Mouse (Mus musculus): ENCODE results near the gene Cntn4.

Cntn4 gene

GRCm38 (mm10) chr6:106593756-106594155, 916.3 kb downstream of the Cntn4 start:
- no peak for DNase-seq (ENCODE audit: extremely low read depth, insufficient read length, low spot score)

GRCm38 (mm10) chr6:106617081-106617480, 939.6 kb downstream of the Cntn4 start:
- DNase-seq (ENCODE audit: extremely low read depth, insufficient read length, low spot score): no peak

- DNase-seq (ENCODE audit: extremely low read depth, insufficient read length, low spot score): no peak
Measured at GRCm38 (mm10) chr6:106621188-106621749, 943.8 kb downstream of the Cntn4 start.

GRCm38 (mm10) chr6:106643026-106643425, 965.6 kb downstream of the Cntn4 start:
- DNase-seq (ENCODE audit: extremely low read depth, insufficient read length, low spot score): no peak

DNA sequence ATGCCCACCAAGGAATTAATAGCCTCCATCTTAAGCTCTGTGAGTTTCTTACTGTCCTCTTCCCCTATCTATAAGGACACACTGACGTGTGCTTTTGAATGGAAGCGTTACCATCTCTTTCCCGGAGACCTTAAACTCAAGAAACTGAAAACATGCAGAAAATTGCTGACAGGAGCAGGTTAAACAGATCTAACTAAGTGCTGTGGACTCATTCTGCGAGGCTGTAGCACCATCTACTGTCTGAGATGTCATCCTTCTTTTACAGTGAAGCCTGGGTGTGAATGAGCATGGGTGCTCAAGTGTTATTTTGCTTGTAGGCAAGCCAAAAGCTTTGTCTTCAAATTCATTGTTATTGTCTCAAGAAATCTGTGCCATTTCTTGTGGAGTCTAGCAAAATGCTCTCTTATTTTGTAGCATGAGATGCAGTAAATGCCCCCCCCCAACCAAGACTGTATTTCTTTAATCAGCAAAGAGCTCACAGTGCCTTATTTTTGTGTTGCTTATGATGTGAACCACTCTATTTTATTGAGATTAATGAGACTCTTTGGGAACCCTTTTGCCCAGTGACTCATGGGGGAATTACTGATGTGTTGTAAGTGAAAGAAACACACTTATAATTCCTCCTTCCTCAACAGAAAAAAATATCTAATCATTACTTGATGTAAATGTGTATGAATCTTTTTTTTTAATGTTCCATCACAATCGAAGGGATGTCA, 968.2 kb downstream of the Cntn4 start:
- no peak for DNase-seq (ENCODE audit: extremely low read depth, insufficient read length, low spot score)

GRCm38 (mm10) chr6:106646945-106647344, 969.5 kb downstream of the Cntn4 start:
- DNase-seq (ENCODE audit: extremely low read depth, insufficient read length, low spot score): no peak

DNA sequence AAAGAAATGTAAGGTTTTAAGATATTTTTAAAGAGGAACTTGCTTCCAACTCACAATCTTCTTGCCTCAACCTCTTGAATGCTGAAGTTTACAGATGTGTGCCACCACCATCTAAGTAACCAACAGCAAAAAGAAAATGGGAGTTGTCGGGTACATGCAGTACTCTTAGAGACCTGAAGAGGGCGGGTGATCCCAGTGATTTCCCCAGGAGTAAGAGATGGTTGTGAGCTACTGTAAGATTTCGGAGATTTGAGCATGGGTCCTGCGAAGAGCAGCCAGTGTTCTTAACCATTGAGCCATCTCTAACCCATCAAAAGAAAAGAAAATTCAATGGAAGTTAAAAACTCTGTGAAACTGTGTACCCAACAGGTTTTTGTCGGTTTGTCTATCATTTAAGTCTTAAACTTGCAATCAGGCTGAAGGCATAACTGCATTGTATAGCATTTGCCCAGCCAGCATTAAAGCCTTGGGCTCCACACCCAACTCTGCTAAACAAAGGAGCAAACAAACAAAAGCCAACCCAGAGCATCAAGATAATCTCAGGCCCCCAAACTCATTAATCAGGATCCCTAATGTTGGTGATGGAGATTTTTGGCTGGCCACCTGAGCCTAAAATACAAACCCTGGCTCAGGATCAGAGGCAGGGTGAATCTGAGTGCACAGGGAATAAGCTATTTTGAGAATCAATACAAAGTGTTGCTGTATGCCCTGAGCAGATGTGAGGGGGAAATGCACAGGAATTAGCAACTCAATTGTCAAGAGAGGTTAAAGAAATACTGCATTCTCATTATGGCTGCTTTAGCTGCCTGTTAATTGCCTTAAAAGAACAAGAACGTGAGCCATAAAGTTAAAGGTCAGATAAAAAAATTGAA, 986.6 kb downstream of the Cntn4 start:
- peak; percentile 21 for DNase-seq (ENCODE audit: extremely low read depth, insufficient read length, low spot score)

DNA sequence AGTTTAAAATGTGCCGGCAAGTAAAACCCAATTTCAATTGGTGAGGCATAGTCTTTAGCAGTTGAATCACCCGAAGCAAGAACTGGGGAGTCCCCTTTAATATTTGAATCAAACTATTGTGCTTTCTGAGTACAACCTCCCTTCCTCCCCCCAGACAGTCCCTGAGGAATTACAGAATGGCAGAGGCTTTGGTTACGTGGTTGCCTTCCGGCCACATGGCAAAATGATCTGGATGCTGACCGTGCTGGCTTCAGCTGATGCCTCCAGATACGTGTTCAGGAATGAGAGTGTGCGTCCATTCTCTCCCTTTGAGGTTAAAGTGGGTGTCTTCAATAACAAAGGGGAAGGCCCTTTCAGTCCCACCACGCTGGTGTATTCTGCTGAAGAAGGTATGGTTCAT, 998.1 kb downstream of the Cntn4 start:
- DNase-seq (ENCODE audit: extremely low read depth, insufficient read length, low spot score): peak; percentile 22

DNA sequence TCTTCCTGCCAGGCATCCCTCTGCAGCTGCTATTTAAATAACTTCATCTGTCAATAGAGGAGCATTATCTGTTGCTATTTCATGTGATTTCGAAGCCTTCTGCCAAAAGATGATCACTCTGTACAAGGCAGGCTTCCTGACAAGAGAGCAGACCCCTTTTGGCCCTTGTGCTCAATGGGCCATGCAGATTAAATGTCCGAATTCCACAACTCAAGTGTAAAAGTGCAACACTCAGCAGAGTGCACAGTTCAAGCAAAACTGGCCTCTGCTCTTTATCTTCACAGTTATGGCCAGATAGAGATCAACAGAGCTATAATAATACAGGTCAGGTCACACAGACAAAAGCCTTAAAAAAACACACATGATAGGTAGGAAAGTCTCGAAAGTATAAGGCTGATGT, 1024.5 kb downstream of the Cntn4 start:
- no peak for DNase-seq (ENCODE audit: extremely low read depth, insufficient read length, low spot score)

GRCm38 (mm10) chr6:106705506-106706035, 1028.1 kb downstream of the Cntn4 start:
- no peak for DNase-seq (ENCODE audit: extremely low read depth, insufficient read length, low spot score)

GRCm38 (mm10) chr6:106725642-106726041, 1048.2 kb downstream of the Cntn4 start:
- no peak for DNase-seq (ENCODE audit: extremely low read depth, insufficient read length, low spot score)

- DNase-seq (ENCODE audit: extremely low read depth, insufficient read length, low spot score): no peak
Measured at GRCm38 (mm10) chr6:106726078-106726477, 1048.6 kb downstream of the Cntn4 start.

GRCm38 (mm10) chr6:106727703-106728102, 1050.2 kb downstream of the Cntn4 start:
- no peak for DNase-seq (ENCODE audit: extremely low read depth, insufficient read length, low spot score)

GRCm38 (mm10) chr6:106729682-106730314, 1052.3 kb downstream of the Cntn4 start:
- no peak for DNase-seq (ENCODE audit: extremely low read depth, insufficient read length, low spot score)

DNA sequence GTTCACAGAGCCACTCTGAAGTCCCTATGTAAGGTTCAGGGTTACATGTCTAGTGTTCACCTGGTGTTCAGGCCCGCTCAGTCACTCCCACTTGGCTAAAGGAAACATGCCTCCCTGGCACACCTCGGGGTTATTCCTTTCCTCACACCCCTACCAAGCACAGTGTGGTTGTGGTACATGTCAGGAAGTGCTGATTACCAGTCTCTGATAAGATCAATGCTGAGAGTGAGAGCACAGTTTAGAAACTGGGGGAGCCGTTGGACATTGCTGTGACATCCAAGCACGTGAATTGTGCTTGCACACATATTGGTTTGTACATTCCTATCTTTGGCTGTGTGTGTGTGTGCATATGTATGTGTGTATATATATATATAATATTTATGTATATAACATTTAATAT, 1055.1 kb downstream of the Cntn4 start:
- DNase-seq (ENCODE audit: extremely low read depth, insufficient read length, low spot score): no peak

DNA sequence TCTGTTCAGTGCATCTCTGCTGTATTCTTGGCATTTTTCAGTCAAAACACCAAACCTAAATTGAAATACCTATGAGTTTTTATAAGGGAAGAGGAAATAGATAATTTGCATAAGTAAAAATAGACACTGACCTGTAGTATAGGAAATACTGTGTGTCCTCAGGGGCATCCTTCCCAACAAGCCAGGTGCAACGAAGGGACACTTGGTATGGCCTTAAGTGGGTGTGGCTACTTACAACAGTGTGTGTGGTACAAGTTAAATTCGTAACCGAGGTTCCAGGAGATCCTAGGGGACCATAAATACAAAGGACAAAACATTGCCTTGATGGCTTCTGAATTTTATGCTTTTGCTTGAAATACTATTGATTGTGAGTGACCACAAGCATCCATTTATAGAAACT, 1060.8 kb downstream of the Cntn4 start:
- DNase-seq (ENCODE audit: extremely low read depth, insufficient read length, low spot score): no peak

DNA sequence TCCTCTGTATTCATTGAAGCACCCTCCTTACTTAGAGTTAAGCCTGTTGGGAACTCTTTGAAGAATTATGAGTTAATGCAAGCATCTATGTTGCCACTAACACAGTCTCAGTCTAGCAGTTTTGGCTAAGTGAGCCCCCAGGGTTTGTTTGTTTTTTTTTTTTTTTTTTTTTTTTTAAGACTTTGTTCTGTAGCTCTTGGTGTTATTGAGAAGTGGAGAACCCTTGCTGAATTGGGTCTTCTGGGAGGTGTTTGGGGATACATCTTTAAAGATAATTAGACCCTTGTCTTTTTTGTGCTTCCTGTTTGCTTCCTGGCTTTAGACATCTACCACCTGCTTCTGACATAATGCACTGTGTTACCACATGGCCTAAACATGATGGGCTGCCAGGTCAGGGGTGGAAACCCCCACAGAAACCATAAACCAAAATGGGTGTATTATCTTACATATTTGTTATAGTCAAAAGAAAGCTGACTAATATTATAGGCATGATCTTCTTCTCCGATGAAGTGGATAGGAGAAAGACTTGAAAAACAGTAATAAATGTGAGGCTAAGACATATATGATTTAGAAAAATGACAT, 1062.9 kb downstream of the Cntn4 start:
- DNase-seq (ENCODE audit: extremely low read depth, insufficient read length, low spot score): no peak

DNA sequence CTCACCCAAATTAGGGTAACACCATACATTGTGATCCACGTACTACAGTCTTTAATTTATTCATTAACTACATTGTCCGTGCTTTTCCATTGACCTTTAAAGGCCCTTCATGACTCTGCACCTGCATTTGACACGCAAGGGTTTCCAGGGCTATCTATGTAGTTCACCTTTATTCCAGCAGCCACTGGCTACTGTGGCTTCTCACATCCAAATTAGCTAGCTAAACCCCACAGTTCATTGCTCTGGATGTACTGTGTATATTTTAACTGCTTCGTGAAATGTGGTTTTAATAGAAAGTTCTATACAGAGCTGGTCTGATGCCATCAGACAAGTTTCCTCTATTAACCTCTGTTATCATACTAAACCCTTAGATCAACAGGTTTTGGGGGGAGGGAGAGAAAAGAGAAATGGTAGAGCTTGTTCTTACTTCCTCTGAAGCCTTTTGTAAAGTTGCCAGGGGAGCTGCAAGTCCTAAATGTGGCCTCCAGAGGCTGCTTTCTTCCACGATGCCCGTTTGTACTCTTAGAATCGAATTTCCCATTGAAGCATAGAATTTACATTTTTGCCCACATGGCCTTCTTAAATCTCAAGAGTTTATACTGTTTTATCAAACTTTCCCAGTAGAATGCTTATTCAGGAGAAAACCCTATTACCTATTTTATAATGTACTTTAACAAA, 1066.2 kb downstream of the Cntn4 start:
- no peak for DNase-seq (ENCODE audit: extremely low read depth, insufficient read length, low spot score)

DNA sequence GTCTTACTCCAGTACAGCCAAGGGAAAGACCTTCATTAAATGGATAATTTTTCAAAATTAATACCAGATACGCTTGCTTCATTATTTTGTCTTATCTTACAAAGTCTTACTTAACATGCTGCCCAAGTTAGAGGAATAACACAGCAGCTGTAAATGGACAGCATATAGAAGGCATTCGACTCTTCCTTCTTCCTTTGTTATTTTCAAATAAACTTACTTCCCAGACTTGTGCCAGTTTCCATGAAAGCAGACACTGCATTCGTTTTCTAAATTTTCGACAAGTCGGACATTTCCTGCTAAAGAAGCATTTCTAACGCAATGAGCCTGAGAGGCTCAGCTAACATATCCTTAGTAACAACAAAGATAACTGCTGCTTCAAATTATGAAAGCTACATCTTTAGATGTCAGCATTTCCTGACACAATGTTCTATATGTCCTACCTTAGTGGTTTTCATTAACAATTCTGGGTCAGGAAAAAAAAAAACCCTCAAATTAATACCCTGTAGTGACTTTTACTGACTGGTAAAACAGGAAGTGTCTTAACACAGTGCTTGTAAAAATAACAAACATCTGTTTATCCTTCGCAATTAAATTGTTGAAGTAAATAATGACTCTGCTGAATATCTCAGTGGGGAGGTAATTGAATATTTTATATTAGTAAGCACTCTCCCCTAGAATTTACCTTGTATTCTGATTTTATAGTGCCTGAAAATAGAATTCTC, 1068.4 kb downstream of the Cntn4 start:
- DNase-seq (ENCODE audit: extremely low read depth, insufficient read length, low spot score): no peak

All from 3134 (cell line).